Mouse (Mus musculus) cerebellum, postnatal 14 days (tissue): ENCODE measurements around the gene Xiap.
A peak's percentile ranks its signal among the peaks of the same experiment; 100 is the strongest.
"Not testable (repeated sequence)": the region's sequence is repeated elsewhere in the genome, so short reads cannot be mapped to it uniquely, and the experiment has no call there.

Experiments used
- DNase-seq, 2 experiments: peaks; one replicate each; pipeline ENCODE4 v3.0.0; 2021; ENCODE audit warnings: mixed read lengths in 2 of 2

Xiap gene

DNA sequence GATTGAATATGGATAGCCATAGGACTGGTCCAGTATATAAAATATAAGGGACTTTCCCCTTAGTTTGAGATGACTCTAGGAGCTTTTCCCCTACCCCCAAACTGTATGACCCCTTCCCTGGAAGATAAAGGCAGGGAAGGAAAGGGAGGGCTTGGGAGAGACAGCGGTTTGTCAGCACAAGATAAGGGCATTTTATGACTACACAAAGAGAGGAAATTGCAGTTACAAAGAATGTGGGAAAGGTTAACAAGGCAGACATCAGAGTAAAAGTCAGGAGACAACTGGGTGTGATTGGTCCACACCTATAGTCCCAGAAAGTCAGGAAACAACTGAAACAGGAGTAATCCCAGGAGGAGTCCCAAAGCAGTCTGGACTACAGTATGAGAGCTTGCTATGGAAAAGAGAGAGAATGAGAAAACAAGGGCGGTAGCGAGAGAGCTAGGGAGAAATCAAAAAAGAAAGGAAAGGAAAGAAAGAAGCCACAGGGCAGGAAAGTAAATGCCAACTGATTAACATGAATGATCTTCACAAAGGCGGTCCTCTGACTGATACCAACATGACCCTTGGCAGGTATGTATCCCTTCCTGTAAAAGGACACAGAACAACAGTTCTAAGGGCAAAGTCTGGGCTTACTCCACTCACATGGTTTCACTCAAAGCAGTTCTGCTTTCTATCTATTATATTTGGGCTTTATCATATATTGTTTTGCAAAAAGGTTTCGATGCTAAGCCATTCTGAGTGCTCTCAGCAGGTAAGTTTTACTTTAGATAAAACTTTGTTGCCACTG, at the start of gene Xiap:
Gene Xiap (plus strand): TSS at position 398 of the 787 bp plus-strand sequence.
- DNase-seq: no peak

DNA sequence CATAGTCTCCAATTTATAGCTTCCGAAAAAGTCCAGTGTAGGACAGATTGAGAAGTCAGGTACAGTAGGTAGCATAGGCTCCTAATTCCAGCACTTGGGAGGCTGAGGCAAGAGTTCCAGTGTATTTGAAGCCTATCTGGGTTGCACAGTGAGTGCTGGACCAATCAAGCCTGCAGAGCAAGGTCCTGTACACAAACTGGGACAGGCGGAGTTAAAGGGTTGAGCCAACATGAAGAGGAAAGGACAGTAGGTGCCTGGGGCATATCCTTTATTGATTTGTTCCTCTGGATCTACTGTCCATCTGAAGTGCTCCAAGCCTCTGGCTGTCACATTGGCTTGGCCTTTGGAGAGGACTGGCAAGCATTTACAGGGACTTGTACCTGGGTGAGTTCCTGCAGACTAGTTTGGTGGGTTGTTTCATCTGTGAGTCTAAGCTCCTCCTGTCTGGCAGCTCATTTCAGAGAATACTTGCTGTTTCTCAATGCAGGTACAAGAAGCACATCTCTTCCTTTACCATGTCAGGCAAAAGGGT, 46.7 kb upstream of the Xiap start:
- no peak for DNase-seq

DNA sequence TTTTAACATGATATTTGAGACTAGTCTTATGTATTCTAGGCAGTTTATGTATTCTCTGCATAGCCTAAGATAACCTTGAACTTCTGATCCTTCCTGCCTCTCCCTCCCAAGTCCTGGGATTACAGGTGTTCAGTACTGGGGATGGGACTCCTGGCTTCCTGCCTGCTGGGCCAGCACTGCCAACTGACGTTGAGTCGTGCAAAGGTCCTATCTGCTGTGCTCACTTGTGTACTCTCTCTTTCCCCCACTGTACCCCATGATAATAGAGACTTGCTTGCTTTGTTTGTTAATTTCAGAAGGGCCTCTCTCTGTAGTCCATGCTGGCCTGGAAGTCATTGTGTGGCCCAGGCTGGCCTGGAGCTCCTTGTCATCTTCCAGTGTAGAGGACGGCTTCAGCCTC, 45.7 kb upstream of the Xiap start:
- DNase-seq: no peak

DNA sequence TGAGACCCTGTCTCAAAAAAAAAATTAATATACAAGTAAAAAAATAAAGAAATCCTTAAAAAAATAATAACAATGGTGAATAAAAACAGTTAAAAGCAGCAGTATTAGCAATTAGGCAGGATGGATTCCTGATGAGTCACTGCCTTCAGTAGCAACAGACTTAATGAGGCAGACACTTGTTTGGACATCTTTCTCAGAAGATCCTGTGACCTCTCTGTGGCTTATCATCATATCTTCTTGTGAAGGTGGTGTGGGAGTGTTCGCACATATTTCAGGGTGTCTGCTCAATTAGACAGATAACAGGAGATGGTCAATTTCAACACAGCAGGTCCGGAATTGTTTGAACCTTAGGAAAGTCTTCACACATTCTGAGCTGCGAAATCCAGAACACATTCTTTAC, 45.0 kb upstream of the Xiap start:
- no peak for DNase-seq

DNA sequence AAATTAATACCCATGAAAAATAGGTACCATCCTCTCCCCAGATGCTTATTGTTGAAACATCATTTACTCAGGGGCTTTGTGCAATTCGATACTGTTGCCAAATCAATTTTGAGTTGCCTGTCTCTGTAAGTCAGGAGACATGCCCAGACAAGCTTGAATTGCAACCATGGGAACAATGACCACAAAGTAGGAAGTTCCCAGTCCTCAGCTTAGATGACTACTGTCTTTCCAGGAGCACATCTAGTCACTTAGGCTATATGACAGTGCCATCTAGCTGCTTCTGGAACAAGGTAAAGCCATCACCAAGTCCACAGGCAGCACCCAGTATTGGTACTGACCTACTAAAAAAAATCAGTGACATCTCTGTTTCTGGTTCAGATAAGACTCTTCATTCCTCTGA, 41.4 kb upstream of the Xiap start:
- no peak for DNase-seq

DNA sequence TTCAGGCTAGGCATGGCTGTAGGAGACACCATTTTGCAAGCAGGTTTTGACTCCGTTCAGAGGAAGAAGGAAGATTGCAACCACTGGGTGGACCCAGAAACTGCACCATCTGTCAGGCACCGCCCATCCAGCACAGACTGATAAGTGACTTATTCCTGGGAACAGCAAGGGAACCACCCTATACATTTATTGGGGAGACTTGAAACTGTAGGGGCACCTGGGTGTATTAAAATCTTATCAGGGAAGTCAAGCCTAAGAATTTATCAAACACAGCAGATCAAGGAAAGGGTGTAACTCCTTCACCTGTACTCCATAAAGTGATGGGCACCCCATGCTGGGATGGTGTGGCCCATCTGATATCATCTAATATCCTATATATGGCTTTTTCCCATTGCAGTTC, 40.0 kb upstream of the Xiap start:
- no peak for DNase-seq

DNA sequence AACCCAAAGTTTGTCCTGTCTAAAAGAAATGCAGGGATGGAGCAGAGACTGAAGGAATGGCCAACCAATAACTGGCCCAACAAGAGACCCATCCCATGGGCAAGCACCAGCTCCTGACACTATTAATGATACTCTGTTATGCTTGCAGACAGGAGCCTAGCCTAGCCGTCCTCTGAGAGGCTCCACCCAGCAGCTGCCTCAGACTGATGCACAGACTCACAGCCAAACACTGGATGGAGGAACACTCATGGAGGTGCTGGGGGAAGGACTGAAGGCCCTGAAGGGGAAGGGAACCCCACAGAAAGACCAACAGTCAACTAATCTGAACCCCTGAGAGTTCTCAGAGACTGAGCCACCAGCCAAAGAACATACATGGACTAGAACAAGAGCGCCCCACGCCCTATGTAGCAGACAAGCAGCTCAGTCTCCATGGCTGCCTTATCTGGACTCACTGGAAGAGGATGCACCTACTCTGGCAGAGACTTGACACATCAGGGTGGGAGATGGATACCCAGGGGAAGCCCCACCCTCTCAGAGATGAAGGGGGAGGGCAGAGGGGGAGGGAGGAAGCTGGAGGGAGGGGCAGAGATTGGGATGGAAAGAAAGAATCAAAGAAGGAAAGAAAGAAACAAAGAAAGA, 33.6 kb upstream of the Xiap start:
- DNase-seq: not testable (repeated sequence)

DNA sequence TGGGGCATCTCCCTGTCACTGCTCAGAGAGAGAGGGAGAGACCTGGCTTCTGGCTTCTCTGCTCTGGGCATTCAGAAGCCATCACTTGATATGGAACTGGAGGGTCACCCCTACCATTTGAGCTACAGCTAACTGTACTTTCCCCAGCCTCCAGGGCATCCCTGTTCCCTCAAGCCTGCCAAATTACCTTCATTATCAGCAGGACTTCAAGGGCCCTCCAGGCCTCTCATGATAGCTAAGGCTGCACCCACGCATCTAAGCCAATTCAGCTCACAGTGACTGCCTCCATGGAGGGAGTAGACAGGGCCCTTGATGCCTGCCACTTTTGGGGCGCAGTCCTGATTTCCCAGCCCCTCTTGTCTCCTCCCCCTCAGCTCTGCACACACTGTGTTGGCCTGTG, 32.5 kb upstream of the Xiap start:
- DNase-seq: not testable (repeated sequence)

DNA sequence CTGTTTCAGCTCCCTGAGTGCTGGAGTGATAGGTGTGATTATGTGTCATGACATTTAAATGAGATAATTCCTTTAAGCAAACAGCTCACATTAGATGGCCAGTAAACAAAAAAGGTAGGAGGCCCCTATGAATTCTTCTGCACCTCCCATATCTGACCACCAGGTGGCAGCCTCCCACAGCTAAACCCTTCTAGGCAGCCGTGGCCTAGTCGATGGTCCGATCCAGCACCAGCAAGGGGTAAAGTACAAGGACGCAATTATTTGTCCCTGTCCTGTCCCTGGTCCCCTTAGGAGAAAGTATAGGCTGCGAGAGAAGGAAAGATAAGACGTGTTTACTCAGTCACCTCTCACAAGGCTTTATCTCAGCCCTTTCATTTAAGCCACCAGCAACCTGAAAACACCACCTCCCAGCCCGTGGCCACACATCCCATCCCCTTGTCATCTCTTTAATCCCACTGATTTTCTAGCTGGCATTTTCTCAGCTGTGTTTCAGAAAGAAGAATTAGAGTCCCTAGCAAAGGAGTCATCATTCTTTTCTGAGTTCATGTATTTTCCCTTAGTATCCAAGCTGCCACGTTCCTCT, 26.3 kb upstream of the Xiap start:
- peak; percentile 81 to 84 for DNase-seq

DNA sequence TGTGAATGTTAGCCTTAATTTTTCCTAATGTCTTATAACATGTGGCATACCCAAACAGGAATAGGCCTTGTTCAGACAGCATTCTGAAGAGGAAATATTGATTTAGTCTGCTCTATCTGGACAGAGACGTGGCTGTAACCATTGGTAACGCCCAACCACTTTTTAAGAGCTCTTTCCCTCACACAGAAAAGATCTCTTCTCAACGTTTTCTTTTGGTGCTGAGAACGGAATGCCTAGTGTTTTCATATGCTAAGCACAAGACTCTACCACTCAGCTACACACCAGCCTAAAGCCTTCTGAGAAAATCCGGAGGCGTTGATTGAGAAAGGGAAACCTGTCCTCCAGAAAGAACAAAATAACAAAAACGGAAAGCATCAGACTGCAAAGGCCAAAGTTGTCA, 25.6 kb upstream of the Xiap start:
- DNase-seq: no peak

DNA sequence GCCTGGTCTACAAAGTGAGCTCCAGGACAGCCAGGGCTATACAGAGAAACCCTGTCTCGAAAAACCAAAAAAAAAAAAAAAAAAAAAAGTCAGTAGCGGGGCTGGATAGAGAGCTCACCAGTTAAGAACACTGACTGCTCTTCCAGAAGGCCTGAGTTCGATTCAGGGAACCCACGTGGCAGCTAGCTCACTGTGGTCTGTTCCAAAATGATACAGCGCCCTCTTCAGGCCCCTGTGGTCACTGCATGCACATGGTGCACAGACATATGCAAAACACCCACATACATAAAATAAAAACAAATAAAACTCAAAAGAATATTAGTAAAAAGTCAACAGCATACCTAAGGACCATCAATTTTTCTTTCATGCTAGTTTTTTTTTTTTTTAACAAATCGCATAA, 20.0 kb upstream of the Xiap start:
- DNase-seq: no peak

DNA sequence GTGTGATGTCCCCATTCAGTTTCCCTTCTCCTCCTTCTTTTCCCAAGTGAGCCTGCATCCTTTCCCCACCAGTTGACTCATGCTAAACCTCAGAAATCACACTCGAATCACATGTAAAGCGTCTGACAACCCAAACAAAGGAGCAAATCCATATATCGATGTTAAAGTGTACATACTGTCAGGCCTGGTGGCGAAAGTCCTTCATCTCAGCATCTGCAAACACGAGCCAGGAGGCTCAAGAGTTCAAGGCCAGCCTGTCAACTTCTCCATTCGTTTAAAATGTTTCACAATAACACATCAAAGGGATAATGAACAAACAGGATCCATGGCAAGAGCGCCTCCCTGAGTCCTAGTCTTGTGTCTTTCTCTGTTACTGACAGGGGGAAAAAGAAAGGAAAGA, 14.5 kb upstream of the Xiap start:
- DNase-seq: no peak

DNA sequence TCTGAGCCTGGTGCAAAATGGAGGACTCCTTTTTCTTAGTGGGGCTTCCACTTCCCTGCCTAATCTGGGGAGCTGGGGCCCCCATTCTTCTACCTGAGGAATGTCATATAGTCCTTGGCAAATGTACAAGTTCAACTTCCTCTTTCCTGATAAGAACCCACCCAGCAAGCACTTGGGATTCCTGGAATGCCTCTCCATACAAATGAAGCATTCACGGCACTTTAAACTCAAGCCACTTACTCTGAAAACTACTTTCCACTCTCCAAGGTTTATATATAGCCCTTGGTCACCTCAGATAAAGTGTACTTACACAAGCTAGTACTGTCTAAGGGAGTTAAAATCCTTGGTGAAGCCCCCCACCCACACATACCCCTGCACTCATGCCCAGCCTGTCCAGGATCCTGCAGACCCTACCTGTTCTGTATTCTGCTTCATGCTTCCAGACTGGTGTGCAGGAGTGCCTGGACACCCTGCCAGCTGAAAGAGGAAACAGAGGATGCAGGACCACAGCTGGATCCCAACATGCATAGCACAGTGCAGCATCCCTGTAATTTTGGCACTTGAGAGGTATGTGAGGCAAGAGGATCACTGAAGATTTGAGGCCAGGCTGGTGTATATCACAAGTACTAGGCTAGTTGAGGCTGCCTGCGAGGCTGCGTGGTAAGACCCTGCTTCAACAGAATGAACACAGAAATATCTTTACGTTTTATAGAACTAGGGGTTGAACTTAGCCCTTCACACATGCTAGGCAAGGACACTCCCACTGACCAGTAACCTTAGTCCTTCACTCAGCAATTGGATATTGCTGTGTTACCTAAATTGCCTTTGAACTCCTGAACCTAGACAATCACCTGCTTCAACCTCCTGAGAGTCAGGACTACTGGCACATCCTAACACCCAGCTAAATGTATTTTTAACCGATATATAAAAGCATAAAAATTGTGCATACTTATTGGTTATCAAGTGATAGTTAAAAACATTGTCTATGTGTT, 8.5 kb upstream of the Xiap start:
- no peak for DNase-seq

DNA sequence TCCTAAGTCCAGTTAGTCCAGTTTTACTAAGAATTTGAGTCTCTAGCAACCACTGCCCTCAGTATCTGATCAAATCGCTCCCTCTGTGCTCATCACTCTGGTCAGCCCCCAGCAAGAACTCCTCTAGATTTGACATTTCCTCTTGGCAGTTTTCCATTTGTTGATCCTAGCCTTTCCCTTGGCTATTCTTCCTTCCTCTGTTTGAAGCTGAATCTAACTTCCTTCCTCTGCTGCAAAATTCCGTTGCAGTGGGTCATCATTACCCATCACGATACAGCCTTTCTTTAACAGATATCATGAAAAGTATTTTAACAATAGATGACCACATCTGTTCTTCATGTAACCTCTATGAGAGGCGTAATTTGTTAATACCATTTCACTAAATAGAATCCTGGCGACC, 2.5 kb upstream of the Xiap start:
- no peak for DNase-seq

DNA sequence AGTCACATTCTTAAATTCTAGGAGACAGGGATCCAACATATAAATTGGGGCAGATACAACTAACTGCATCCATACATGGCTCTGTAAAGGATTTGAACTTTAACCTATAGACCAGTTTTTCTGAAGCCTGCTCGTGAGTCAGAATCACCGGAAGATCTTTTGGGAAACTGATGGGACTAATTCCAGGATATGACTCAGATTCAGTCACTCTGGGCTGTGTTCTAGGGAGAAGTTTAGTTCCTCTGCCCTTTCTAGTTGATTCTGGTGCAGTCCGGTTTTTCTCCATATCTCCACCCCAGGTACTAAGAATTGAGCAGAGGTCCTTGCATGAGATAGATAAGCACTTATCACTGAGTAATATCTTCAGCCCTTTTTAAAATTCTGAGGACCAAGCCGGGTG, 1.6 kb upstream of the Xiap start:
- no peak for DNase-seq

DNA sequence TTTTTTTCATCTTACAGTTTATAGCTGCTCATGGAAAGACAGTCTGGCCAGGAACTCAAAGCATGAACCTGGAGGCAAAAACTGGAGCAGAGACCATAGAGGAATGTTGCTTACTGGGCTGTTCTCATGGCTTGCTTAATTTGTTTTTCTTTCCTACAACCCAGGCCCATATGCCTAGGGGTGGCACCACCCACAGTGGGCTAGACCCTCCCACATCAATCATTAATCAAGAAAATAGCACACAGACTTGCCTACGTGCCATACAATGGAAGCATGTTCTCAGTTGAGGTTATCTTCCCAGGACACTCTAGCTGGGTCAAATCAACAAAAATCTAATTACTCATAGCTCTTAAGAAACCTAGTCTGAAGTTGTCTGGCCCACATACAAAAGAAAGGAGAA, 4.1 kb downstream of the Xiap start:
- no peak for DNase-seq

DNA sequence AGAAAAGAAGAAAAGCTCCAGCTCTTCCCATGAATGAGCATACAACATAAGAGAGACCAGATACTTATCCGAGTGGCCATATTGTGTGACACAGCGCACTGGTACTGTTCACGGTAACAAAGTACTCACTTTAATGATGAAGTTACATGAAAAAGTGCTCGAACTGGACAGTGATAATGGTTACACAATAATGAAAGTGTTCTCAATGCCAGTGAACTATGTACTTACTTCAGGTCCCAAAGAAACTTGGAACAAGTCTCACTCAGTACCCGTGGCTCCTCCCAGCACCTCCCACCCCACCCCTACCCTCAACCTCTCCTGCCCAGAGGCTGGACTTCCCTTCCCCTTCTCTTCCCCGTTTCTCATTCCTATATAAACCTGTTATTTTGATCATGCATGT, 5.6 kb downstream of the Xiap start:
- no peak for DNase-seq

DNA sequence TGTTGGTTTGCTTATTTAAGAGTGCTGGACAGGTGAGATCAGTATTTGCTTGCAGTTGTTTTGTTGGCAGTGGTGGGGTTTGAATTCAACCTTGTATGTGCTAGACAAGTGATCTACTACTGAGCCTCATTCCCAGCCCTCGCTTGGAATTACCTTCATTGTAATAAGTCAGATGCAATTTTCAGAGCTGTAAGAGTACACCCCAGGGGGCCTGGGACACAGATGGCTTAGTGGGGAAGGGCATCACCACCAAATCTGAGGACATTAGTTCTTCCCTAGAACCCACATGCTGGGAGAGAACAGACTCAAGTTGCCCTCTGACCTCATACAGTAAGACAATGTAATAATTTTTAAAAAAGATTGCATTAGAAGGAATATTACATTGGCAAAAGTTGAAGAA, 7.3 kb downstream of the Xiap start:
- DNase-seq: peak; percentile 10 to 29

DNA sequence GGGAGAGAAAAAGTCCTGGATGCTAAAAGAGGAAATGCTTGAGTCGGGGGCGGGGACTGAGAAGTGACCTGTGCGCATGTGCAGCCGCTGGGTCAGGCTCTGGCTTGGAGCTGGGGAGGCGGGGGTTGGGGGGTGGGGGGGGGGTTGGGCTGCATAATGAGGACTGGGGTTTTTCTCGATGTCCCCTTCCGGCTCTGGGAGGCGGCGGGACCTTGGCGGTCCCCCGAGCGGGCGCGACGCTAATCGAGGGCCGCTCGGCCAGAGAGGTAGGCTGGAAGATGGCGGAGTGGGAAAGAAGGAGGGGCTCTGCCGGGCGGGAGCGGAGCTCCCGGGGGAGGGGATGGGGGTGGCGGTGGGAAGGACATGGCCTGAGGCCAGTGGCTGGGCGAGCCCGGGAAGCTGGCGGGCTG, 8.3 kb downstream of the Xiap start:
- peak; percentile 79 to 83 for DNase-seq

DNA sequence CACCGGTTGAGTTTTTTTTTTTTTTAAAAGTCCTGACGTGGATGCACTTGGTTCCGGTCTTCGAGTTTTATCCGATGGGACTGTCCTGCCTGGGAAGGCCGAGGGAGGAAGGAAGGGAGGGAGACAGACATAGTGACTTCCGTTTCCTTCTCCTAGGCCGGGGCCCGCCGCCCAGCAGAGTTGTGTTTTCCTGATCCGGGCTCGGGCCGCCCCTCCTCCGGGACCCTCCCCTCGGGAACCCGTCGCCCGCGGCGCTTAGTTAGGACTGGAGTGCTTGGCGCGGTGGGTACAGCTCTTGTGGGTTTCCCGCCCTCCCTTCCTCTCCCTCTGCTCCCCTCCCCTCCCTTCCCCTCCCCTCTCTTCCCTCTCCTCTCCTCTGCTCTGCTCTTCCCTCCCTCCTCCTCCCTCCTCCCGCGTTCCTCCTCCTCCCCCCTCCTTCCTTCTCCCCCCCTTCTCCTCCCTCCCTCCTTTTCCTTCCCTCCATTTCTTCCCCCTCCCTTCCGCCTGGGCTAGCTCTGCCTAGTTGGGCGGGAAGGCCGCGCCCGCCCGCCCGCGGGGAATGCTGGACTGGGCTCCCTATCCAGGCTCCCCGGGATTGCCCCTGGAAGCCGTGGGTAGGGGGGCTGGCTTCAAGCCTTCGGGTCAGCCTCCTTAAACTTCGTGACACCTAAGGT, 8.9 kb downstream of the Xiap start:
- peak; percentile 77 to 79 for DNase-seq

DNA sequence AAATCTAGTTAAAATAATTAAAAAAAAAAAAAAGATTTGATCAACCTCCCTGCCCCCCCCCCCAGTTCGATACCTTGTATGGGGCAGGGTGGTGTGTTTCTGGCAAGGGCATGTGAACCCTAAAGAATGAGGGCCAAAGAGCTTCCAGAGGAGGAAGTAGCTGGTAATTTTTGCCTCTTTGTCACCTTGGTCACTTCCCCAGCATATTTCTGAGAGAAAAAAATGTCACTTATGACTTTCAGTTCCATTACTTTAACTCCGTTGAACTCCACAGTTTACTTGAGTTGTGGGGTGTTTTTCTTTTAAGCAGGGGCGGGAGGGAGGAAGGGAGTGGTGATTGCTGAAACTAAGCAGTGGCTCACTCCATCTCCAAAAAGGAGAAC, 9.4 kb downstream of the Xiap start:
- DNase-seq: no peak

DNA sequence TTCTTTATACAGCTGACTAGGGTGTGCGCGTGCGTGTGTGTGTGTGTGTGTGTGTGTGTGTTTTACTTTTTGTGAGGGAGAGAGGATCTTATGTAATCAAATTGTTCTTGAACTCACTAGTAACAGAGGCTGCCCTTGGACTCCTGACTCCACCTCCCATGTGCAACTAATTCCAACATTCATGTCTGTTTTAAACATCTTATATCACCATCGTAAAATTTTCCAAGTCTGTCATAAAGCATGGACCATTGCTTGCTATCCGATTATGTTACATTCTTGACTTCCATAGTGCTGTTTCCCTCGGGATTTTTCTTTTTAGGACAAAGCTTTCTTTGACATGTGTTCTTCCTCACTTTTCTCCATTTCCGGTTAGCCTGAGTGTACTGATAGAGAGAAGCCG, 28.3 kb downstream of the Xiap start:
- no peak for DNase-seq
